Mouse (Mus musculus) spleen, adult 2 months (tissue): ENCODE results near the gene Plekhg5. TPM values are rescaled to one million over a fixed set of nuclear protein-coding genes. Genes with fewer than 3 reads are reported as not detected.

Experiments used
- DNase-seq, 2 experiments: peaks; one replicate each; pipeline versions ENCODE4 v3.0.0 to v3.0.0-alpha.2; 2012 to 2021; ENCODE audit warnings: low spot score in 2 of 2, low read depth in 1 of 2
- H3K27ac ChIP-seq: fragments of 200-500 bp; 2 replicates; pipeline ENCODE4 v1.5.1; 2012; ENCODE audit warnings: low read length, inconsistent platforms; ENCODE audit not compliant: insufficient read depth
- H3K27me3 ChIP-seq: fragments of 200-500 bp; 2 replicates; pipeline ENCODE4 v1.6.1; 2012; ENCODE audit warnings: mild to moderate bottlenecking, moderate library complexity, low read length, inconsistent platforms; ENCODE audit not compliant: control insufficient read depth, insufficient read depth
- H3K36me3 ChIP-seq: fragments of 200-500 bp; 2 replicates; pipeline ENCODE4 v1.6.1; 2012; ENCODE audit warnings: mild to moderate bottlenecking, low read length, inconsistent platforms; ENCODE audit not compliant: control insufficient read depth, insufficient read depth
- H3K4me1 ChIP-seq: fragments of 200-500 bp; 2 replicates; pipeline ENCODE4 v1.6.1; 2011; ENCODE audit warnings: inconsistent platforms; ENCODE audit not compliant: control insufficient read depth, insufficient read depth, insufficient read length
- H3K4me3 ChIP-seq: fragments of 200-500 bp; 2 replicates; pipeline ENCODE4 v1.5.1; 2011; ENCODE audit warnings: mild to moderate bottlenecking, inconsistent platforms; ENCODE audit not compliant: insufficient read depth, insufficient read length; ENCODE audit errors: extremely low read depth
- CTCF ChIP-seq: fragments of 200-500 bp; IDR thresholded peaks from 2 replicates; pipeline ENCODE4 v1.5.1; 2011; ENCODE audit warnings: mild to moderate bottlenecking, inconsistent platforms; ENCODE audit not compliant: insufficient read depth, insufficient read length, insufficient replicate concordance; ENCODE audit errors: extremely low read depth
- POLR2A ChIP-seq: fragments of 200-500 bp; IDR thresholded peaks from 2 replicates; pipeline ENCODE4 v1.6.1; 2011; ENCODE audit warnings: low read depth, low read length, inconsistent platforms
- WGBS: fragments of 180-500 bp; shearing (Covaris S2); methylation state at CpG from one replicate; pipeline ENCODE4 v1.1.7; 2018; 5-methylcytosine and 5-hydroxymethylcytosine counted together
- polyA plus RNA-seq: library from polyadenylated mRNA; depleted of rRNA; stranded (reverse); fragments of >200 nt; gene quantifications from 2 replicates; pipeline ENCODE4 v1.2.3, GENCODE M21; 2012

The Plekhg5 gene
- polyA plus RNA-seq, 1 experiment: 13.1 TPM

- peaks cover 27% of the 10 kb centered on the region for H3K27me3 ChIP-seq
These were observed 62.2 kb downstream of the Plekhg5 start for GRCm38 (mm10) chr4:152134507-152134906.

GRCm38 (mm10) chr4:152135363-152135762, 63.1 kb downstream of the Plekhg5 start:
- Histone ChIP-seq H3K27me3 (peaks cover 24% of the 10 kb centered on the region), H3K4me1 (peaks cover 23% of the 10 kb centered on the region), H3K4me3 (no peak overlapping the region), H3K27ac (no peak overlapping the region), H3K36me3 (no peaks in the 10 kb centered on the region)
- TF ChIP-seq CTCF (no peak), POLR2A (no peak)
- no peak for DNase-seq
- WGBS: 89% methylated on average over 12 of the region's 12 CpGs

More at GRCm38 (mm10) chr4:152134507-152134906, 62.2 kb downstream of the Plekhg5 start:
- Histone ChIP-seq H3K36me3 (no peaks in the 10 kb centered on the region), H3K4me3 (no peak overlapping the region), H3K4me1 (peaks cover 23% of the 10 kb centered on the region), H3K27ac (no peak overlapping the region)
- peak in 1 of 2 experiments; percentile 61 for DNase-seq
- TF ChIP-seq POLR2A (no peak), CTCF (peak; percentile 78; the same call in 1 of the 2 replicates)

GRCm38 (mm10) chr4:152136112-152136875, 64.0 kb downstream of the Plekhg5 start:
- 60% methylated on average over 6 of the region's 6 CpGs for WGBS
- H3K4me3 ChIP-seq: no peak overlapping the region
- no peak for DNase-seq

GRCm38 (mm10) chr4:152136876-152137250, 64.6 kb downstream of the Plekhg5 start:
- WGBS: 88% methylated on average over 2 of the region's 2 CpGs
- peaks cover 10% of the 10 kb centered on the region for H3K27me3 ChIP-seq
- no peak for DNase-seq
- no peak overlapping the region for H3K4me3 ChIP-seq
- no peak overlapping the region for H3K27ac ChIP-seq
- H3K36me3 ChIP-seq: no peaks in the 10 kb centered on the region
- TF ChIP-seq POLR2A (no peak), CTCF (no peak)
- peaks cover 11% of the 10 kb centered on the region; the same call in 1 of the 2 replicates for H3K4me1 ChIP-seq

More at GRCm38 (mm10) chr4:152136112-152136875, 64.0 kb downstream of the Plekhg5 start:
- no peak overlapping the region for H3K27ac ChIP-seq
- peaks cover 16% of the 10 kb centered on the region for H3K27me3 ChIP-seq
- TF ChIP-seq POLR2A (no peak), CTCF (peak; percentile 57; the same call in 1 of the 2 replicates)
- peaks cover 17% of the 10 kb centered on the region for H3K4me1 ChIP-seq
- H3K36me3 ChIP-seq: no peaks in the 10 kb centered on the region

- Histone ChIP-seq H3K27ac (no peak overlapping the region), H3K36me3 (no peaks in the 10 kb centered on the region), H3K4me1 (peaks cover 8% of the 10 kb centered on the region; the same call in 1 of the 2 replicates), H3K27me3 (0 out of 2 replicates have a peak, but pooled peaks cover 1% of the 10 kb centered on the region), H3K4me3 (peak overlapping the region; percentile 59; the same call in 1 of the 2 replicates)
- DNase-seq: peak; percentile 77 to 88
- no peak for TF ChIP-seq POLR2A
- TF ChIP-seq CTCF: peak; percentile 96
- WGBS: 4% methylated on average over 51 of the region's 51 CpGs
These were observed 66.4 kb downstream of the Plekhg5 start for GRCm38 (mm10) chr4:152138497-152139260.

- Histone ChIP-seq H3K27me3 (no peaks in the 10 kb centered on the region), H3K36me3 (no peaks in the 10 kb centered on the region), H3K4me1 (peaks cover 8% of the 10 kb centered on the region; the same call in 1 of the 2 replicates), H3K4me3 (no peak overlapping the region), H3K27ac (no peak overlapping the region)
- peak; percentile 51; the same call in 1 of the 2 replicates for TF ChIP-seq CTCF
- TF ChIP-seq POLR2A: no peak
- peak in 1 of 2 experiments; percentile 46 for DNase-seq
- 37% methylated on average over 6 of the region's 6 CpGs for WGBS
These were observed 68.1 kb downstream of the Plekhg5 start for GRCm38 (mm10) chr4:152140441-152140840.

- Histone ChIP-seq H3K4me3 (no peak overlapping the region), H3K4me1 (peaks cover 8% of the 10 kb centered on the region; the same call in 1 of the 2 replicates), H3K36me3 (no peaks in the 10 kb centered on the region), H3K27me3 (no peaks in the 10 kb centered on the region), H3K27ac (no peak overlapping the region)
- 80% methylated on average over 8 of the region's 8 CpGs for WGBS
- TF ChIP-seq POLR2A (no peak), CTCF (no peak)
- DNase-seq: no peak
These were observed 69.3 kb downstream of the Plekhg5 start for GRCm38 (mm10) chr4:152141521-152142135.
